Mouse (Mus musculus) kidney, adult 2 months (tissue): Measurements from ENCODE around the gene Pacs1.

Experiments
- CTCF ChIP-seq: fragments of 200-500 bp; conservative IDR thresholded peaks from 2 replicates; pipeline ENCODE4 v1.5.1; 2011; ENCODE audit warnings: low read depth, mild to moderate bottlenecking, control low read depth, low read length, moderate library complexity, mixed read lengths; ENCODE audit not compliant: insufficient read depth, insufficient read length
- POLR2A ChIP-seq: fragments of 200-500 bp; IDR thresholded peaks from one replicate; pipeline ENCODE4 v1.6.1; 2011; ENCODE audit warnings: low read depth, low read length, control low read depth

GRCm38 (mm10) chr19:5273916-5274315 is 997 bp upstream of the Pacs1 start:
- TF ChIP-seq CTCF (no peak), POLR2A (no peak)
